Mouse (Mus musculus): Measurements from ENCODE around the gene Scgb1c1. TPM values are rescaled to one million over a fixed set of nuclear protein-coding genes. Genes with fewer than 3 reads are reported as not detected.

Gene Scgb1c1
- total and polyA plus RNA-seq, 3 experiments = not detected

- dilution Hi-C loops (cut with MboI; ENCODE audit: extremely low pct_ligation_motif_present, extremely low pct_unique_long_range_greater_than_20kb, low sequenced_read_pairs) = no loop called here
- no peak overlapping the region for H3K9ac ChIP-seq (ENCODE audit: insufficient read depth, low read depth)
- H3K27me3 ChIP-seq (replicated peaks) = peaks cover 77% of the 10 kb centered on the region
- no peaks in the 10 kb centered on the region for H3K9me3 ChIP-seq (replicated peaks; ENCODE audit: low read length)
- DNase-seq (ENCODE audit: extremely low read depth) = no peak
- no peak overlapping the region for H3K27ac ChIP-seq (ENCODE audit: insufficient read depth, low read depth)
- H3K36me3 ChIP-seq (replicated peaks in 1 of 2; ENCODE audit: control insufficient read depth in 1 of 2, insufficient read depth in 1 of 2, low read length in 1 of 2) = no peaks in the 10 kb centered on the region
- peaks cover 0 to 5% of the 10 kb centered on the region in 2 experiments; a peak in 2 of 4 replicates for H3K4me1 ChIP-seq (ENCODE audit: control insufficient read depth in 1 of 2, insufficient read depth in 2 of 2)
- H3K4me3 ChIP-seq (replicated peaks in 1 of 3; ENCODE audit: low read depth in 2 of 3, low read length in 2 of 3, poor library complexity in 1 of 3) = no peak overlapping the region
- no peak overlapping the region for H3K4me2 ChIP-seq (ENCODE audit: insufficient read depth, low read depth, poor library complexity, severe bottlenecking)
- in situ Hi-C loops (cut with MboI; ENCODE audit: low pct_ligation_motif_present, low pct_unique_long_range_greater_than_20kb, low sequenced_read_pairs) = loop anchor here (5.0 to 25.0 kb wide), 3 partner anchors 58 to 757 kb away; partner anchors contain the start of genes Caly, Cox8b, Prap1 and Rnh1
- H3K79me2 ChIP-seq (replicated peaks; ENCODE audit: control insufficient read depth, extremely low read depth, insufficient read depth, poor library complexity, severe bottlenecking) = no peaks in the 10 kb centered on the region
- TF ChIP-seq SMC3 (IDR thresholded peaks at IDR 0.05; ENCODE audit: low read depth, low read length) (no peak), ZNF384 (IDR thresholded peaks at IDR 0.05; ENCODE audit: low read depth, low read length) (no peak), CHD1 (IDR thresholded peaks at IDR 0.05; ENCODE audit: low read depth, low read length) (no peak), ZKSCAN1 (IDR thresholded peaks at IDR 0.05; ENCODE audit: borderline replicate concordance, low read depth, low read length) (no peak), BHLHE40 (IDR thresholded peaks at IDR 0.05; ENCODE audit: low read depth, low read length) (no peak), ZC3H11A (IDR thresholded peaks at IDR 0.05; ENCODE audit: low read depth, low read length) (no peak), TBP (conservative IDR thresholded peaks at IDR 0.05; ENCODE audit: low read depth, low read length) (no peak), PAX5 (IDR thresholded peaks at IDR 0.05; ENCODE audit: low read length) (no peak), JUN (IDR thresholded peaks at IDR 0.05; ENCODE audit: insufficient read depth, low read depth, low read length) (no peak), MAX (IDR thresholded peaks at IDR 0.05; ENCODE audit: low read length) (no peak)
These were observed 1.5 kb upstream of the Scgb1c1 start for GRCm38 (mm10) chr7:140843806-140844205.

- TF ChIP-seq ZMIZ1 (IDR thresholded peaks at IDR 0.05; ENCODE audit: low read depth, low read length) = no peak
- TF ChIP-seq CTCF (conservative IDR thresholded peaks at IDR 0.05 in 1 of 2, IDR thresholded peaks at IDR 0.05 in 1 of 2; ENCODE audit: low read depth in 2 of 2, low read length in 2 of 2) = peak in 1 of 2 experiments; percentile 26; a peak in 2 of 4 replicates
- no peak overlapping the region for H3K27ac ChIP-seq (ENCODE audit: insufficient read depth, low read depth)
- no peaks in the 10 kb centered on the region for H3K9me3 ChIP-seq (replicated peaks; ENCODE audit: low read length)
- no peak overlapping the region for H3K4me2 ChIP-seq (ENCODE audit: insufficient read depth, low read depth, poor library complexity, severe bottlenecking)
- in situ Hi-C loops (cut with MboI; ENCODE audit: low pct_ligation_motif_present, low pct_unique_long_range_greater_than_20kb, low sequenced_read_pairs) (loop anchor here (5.0 to 25.0 kb wide), 3 partner anchors 207 to 758 kb away; partner anchors contain the start of genes Caly, Prap1 and Rnh1), dilution Hi-C loops (cut with MboI; ENCODE audit: extremely low pct_ligation_motif_present, extremely low pct_unique_long_range_greater_than_20kb, low sequenced_read_pairs) (no loop called here)
- peaks cover 0 to 5% of the 10 kb centered on the region in 2 experiments for H3K36me3 ChIP-seq (replicated peaks in 1 of 2; ENCODE audit: control insufficient read depth in 1 of 2, insufficient read depth in 1 of 2, low read length in 1 of 2)
- H3K79me2 ChIP-seq (replicated peaks; ENCODE audit: control insufficient read depth, extremely low read depth, insufficient read depth, poor library complexity, severe bottlenecking) = no peaks in the 10 kb centered on the region
- H3K9ac ChIP-seq (ENCODE audit: insufficient read depth, low read depth) = no peak overlapping the region
- H3K4me3 ChIP-seq (replicated peaks in 1 of 3; ENCODE audit: low read depth in 2 of 3, low read length in 2 of 3, poor library complexity in 1 of 3) = no peak overlapping the region
- DNase-seq (ENCODE audit: extremely low read depth) = no peak
- H3K27me3 ChIP-seq (replicated peaks) = peaks cover 59% of the 10 kb centered on the region
- peaks cover 0 to 5% of the 10 kb centered on the region in 2 experiments; a peak in 2 of 4 replicates for H3K4me1 ChIP-seq (ENCODE audit: control insufficient read depth in 1 of 2, insufficient read depth in 2 of 2)
These were observed 336 bp downstream of the Scgb1c1 start for GRCm38 (mm10) chr7:140845683-140846082.

GRCm38 (mm10) chr7:140846676-140847075 lies 1.3 kb downstream of the Scgb1c1 start:
- dilution Hi-C loops (cut with MboI; ENCODE audit: extremely low pct_ligation_motif_present, extremely low pct_unique_long_range_greater_than_20kb, low sequenced_read_pairs) = no loop called here
- H3K27me3 ChIP-seq (replicated peaks) = peaks cover 52% of the 10 kb centered on the region
- no peaks in the 10 kb centered on the region for H3K9me3 ChIP-seq (replicated peaks; ENCODE audit: low read length)
- no peak overlapping the region for H3K9ac ChIP-seq (ENCODE audit: insufficient read depth, low read depth)
- TF ChIP-seq RAD21 (IDR thresholded peaks at IDR 0.05; ENCODE audit: low read depth, low read length) (no peak), POLR2AphosphoS2 (IDR thresholded peaks at IDR 0.05; ENCODE audit: low read depth, low read length) (no peak), RCOR1 (conservative IDR thresholded peaks at IDR 0.05; ENCODE audit: low read depth, low read length) (no peak), CTCF (conservative IDR thresholded peaks at IDR 0.05 in 1 of 2, IDR thresholded peaks at IDR 0.05 in 1 of 2; ENCODE audit: low read depth in 2 of 2, low read length in 2 of 2) (no peak), SIN3A (IDR thresholded peaks at IDR 0.05; ENCODE audit: low read length) (no peak), MEF2A (IDR thresholded peaks at IDR 0.05; ENCODE audit: borderline replicate concordance, low read depth, low read length) (no peak), ZNF384 (IDR thresholded peaks at IDR 0.05; ENCODE audit: low read depth, low read length) (no peak), MAFK (IDR thresholded peaks at IDR 0.05; ENCODE audit: insufficient replicate concordance, low read length) (no peak), UBTF (IDR thresholded peaks at IDR 0.05; ENCODE audit: low read depth, low read length) (no peak), JUN (IDR thresholded peaks at IDR 0.05; ENCODE audit: insufficient read depth, low read depth, low read length) (no peak)
- H3K79me2 ChIP-seq (replicated peaks; ENCODE audit: control insufficient read depth, extremely low read depth, insufficient read depth, poor library complexity, severe bottlenecking) = no peaks in the 10 kb centered on the region
- peaks cover 4 to 11% of the 10 kb centered on the region in 2 experiments for H3K36me3 ChIP-seq (replicated peaks in 1 of 2; ENCODE audit: control insufficient read depth in 1 of 2, insufficient read depth in 1 of 2, low read length in 1 of 2)
- no peak overlapping the region for H3K4me3 ChIP-seq (replicated peaks in 1 of 3; ENCODE audit: low read depth in 2 of 3, low read length in 2 of 3, poor library complexity in 1 of 3)
- H3K4me2 ChIP-seq (ENCODE audit: insufficient read depth, low read depth, poor library complexity, severe bottlenecking) = no peak overlapping the region
- H3K4me1 ChIP-seq (ENCODE audit: control insufficient read depth in 1 of 2, insufficient read depth in 2 of 2) = peaks cover 0 to 5% of the 10 kb centered on the region in 2 experiments; a peak in 2 of 4 replicates
- no peak for DNase-seq (ENCODE audit: extremely low read depth)
- in situ Hi-C loops (cut with MboI; ENCODE audit: low pct_ligation_motif_present, low pct_unique_long_range_greater_than_20kb, low sequenced_read_pairs) = loop anchor here (5.0 to 25.0 kb wide), 3 partner anchors 206 to 759 kb away; partner anchors contain the start of genes Caly, Prap1 and Rnh1
- no peak overlapping the region for H3K27ac ChIP-seq (ENCODE audit: insufficient read depth, low read depth)
